Mouse (Mus musculus): Measurements from ENCODE around the gene Lysmd4.

Gene Lysmd4

DNA sequence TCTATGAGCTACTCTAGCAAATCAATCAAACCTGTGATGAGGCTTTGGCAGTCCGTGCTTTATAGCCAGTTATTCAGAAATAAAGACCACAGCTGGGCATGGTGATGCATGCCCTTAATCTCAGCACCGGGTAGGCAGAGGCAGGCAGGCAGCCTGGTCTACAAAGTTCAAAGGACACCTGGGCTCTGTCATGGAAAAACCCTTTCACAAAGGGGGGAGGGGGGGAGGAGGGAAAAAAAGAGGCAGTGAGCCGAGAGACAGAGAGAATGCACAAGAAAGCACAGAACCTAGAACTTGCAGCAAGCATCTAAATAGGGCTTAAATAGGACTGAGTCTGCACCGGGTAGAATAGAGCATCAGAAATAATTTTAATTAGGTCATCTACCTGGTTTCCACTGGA, 130.6 kb downstream of the Lysmd4 start:
- DNase-seq: no peak

DNA sequence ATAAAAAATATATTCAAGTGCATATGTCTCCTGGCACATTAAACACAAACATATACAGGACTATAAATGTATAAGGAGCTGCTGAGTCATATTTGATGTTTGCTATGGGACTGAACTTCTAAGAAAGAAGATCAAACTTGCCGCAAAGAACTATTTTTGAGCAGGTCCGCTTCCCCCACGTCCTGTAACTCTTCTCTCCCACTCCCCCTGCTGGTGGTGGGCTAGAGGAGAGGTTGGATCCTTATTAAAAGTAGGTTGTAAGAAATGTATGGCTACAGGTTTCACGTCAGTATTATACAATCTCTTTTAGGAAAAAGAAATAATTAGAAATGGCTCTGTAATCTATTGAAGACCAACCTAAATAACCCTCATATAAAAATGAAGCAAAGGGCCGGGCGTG, 131.3 kb downstream of the Lysmd4 start:
- no peak for DNase-seq

DNA sequence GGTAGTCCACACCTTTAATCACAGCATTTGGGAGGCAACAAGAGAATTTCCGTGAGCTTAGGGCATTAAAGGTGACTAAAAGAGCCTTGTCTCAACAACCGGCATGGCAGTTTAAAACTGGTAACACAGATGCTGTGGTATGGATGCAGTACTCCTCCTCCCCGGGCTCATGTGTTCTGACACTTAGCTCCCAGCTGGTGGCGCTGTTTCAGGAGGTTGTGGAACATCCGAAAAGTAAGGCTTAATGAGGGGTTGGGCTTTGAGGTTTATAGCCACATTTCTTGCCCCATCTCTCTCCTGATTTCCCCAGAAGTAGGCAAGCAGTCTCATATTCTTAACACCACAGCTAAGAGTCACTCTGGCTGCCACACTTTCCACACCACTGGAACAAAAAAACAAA, 133.5 kb downstream of the Lysmd4 start:
- DNase-seq: no peak

All from kidney, adult 8-10 months (tissue).